Mouse (Mus musculus): ENCODE data around the gene Prickle1.

Prickle1 gene

GRCm38 (mm10) chr15:93510690-93511336 lies 84.9 kb downstream of the Prickle1 start:
- no peak for DNase-seq (ENCODE audit: low read depth, low spot score)

DNA sequence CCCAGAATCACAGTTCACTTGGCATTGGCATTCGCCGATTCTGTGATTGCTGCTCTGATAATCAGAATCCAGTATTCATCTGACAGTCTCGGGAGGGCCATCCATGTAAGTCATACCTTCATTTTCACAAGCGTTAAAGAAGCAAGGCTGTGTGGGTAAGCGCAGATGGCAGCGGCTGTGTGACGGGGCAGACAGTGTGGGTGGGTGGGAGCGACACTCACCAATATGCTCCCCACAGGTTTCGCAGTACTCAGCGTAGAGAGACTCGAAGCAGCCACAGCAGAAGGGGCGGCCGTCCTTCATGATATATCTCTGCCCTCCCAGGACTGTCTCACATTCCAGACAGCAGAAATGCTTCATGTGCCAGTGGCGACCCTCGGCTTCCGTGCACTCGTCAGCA lies 90.9 kb downstream of the Prickle1 start:
- no peak for DNase-seq (ENCODE audit: low read depth, low spot score)

DNA sequence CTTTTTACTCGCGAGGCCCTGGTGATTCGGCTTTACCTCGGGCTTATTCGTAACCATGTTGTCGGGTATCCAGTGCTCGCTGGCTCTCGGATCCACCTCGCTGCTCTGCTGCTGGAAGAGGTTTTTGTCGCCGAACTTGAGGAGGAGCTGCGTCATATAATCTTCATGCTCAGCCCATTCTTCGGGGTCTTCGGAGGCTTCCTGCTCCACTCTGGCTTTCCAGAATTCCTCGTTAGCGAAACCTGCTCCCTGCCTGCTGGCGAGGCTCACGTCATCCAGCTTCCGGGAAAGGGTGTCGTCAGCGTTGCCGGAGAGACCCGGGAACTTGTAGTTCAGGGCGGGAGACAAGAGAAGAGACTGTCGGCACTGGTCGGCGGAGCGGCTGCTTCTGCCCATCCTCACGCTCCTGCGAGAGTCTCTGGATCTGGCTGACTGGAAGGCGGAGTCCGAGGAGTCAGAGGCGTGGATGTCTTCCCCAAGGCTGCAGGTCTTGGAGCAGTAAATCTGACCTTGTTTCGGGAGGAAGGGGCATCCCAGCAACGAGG lies 92.4 kb downstream of the Prickle1 start:
- no peak for DNase-seq (ENCODE audit: low read depth, low spot score)

- DNase-seq (ENCODE audit: low read depth, low spot score), result no peak
These were observed 93.0 kb downstream of the Prickle1 start for GRCm38 (mm10) chr15:93502703-93503102.

DNA sequence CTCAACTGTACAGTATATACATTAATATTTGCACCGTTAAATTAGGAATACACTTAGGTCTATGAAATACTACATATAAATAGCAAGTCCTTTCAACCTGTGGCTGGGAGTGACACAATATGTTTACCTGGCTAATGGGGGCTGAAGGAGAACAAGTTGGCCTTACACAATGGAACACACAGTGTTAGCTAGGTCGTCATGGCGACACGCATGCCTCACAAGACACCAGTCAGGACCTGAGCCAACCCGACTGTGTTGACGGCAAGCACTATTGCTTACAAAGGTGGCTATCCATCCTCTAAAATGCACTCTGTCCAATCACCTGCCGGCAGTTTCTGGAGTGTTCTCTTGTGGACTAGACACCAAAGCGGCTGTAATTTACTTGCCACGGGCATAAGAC lies 95.8 kb downstream of the Prickle1 start:
- no peak for DNase-seq (ENCODE audit: low read depth, low spot score)

DNA sequence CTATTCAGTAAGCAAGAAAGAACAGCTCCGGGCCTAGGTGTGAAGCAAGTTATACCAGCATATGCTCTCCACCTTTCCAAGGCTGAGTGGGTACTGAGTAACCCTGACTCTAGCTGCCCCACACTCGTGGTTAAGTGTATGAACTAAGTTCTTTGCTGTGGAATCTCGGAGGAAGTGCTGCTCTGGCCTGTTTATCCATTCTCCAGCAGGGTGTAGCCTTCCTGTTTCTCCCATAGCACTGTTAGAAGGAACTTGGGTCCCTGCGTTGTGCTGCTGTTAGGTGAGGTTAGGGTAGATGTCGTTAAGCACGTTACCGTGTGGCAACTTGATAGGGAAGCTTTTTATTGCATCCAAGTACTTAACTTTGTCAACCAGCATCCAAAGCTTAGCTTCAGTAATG lies 101.0 kb downstream of the Prickle1 start:
- no peak for DNase-seq (ENCODE audit: low read depth, low spot score)

GRCm38 (mm10) chr15:93489597-93489996 lies 106.1 kb downstream of the Prickle1 start:
- DNase-seq (ENCODE audit: low read depth, low spot score), result no peak

DNA sequence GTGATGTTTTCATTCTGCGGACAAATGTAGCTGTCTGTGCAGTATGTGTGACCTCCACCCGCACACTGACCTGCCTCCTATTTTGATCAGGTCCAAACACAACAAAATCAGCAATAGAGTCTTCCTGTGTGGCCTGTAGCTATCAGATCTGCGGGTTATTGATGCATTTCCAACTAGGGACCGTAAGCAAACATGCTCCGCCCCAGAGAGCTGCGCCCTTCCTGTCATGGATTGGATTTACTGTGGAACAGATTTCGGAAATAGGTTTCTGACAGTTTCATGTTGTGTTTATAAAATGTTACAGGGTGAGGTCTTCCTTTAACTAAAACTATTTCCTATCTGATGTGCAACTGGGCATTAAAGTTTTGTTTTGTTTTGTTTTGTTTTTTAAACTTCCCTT lies 109.6 kb downstream of the Prickle1 start:
- no peak for DNase-seq (ENCODE audit: low read depth, low spot score)

- DNase-seq (ENCODE audit: low read depth, low spot score), result no peak
These were observed 110.4 kb downstream of the Prickle1 start for GRCm38 (mm10) chr15:93485252-93485651.

- no peak for DNase-seq (ENCODE audit: low read depth, low spot score)
These were observed 111.4 kb downstream of the Prickle1 start for GRCm38 (mm10) chr15:93484261-93484710.

DNA sequence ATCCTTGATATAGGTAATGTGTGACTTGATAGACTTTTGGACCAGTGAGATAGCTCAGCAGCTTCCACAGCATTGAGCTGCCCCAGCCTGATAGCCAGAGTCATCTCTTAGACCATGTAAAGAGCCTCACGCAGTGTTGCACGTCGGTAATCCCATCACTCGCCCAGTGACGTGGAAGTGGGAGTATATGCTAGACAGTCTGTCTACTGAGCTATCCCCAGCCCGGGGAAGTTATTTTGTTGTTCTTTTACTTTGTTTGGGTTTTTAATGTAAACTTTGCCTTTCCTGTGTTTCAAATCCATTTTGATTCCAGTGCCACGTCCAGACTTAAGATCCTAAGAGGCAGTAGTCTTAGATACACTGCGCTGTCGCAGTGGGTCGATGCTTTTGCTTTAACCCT lies 114.6 kb downstream of the Prickle1 start:
- no peak for DNase-seq (ENCODE audit: low read depth, low spot score)

DNA sequence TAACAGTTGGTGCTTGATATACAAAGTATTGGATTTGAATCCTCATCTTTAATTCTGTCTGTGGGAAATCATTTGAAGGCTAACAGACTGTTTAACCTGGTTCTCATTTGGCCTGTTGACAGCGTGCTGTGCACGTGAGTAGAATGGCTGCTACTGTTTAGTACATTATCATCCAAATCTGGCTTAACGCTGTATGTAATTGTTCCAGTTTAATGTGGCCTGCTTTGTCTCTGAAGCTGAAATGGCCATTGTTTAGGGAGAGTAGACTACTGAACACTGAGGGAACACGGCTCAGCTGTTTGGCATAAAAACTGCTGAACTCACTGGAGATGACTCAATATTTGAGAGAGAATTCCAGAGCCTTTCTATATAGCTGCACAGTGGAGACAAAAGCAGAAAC lies 116.2 kb downstream of the Prickle1 start:
- peak; percentile 10 for DNase-seq (ENCODE audit: low read depth, low spot score)

- no peak for DNase-seq (ENCODE audit: low read depth, low spot score)
These were observed 117.0 kb downstream of the Prickle1 start for GRCm38 (mm10) chr15:93478676-93479075.

DNA sequence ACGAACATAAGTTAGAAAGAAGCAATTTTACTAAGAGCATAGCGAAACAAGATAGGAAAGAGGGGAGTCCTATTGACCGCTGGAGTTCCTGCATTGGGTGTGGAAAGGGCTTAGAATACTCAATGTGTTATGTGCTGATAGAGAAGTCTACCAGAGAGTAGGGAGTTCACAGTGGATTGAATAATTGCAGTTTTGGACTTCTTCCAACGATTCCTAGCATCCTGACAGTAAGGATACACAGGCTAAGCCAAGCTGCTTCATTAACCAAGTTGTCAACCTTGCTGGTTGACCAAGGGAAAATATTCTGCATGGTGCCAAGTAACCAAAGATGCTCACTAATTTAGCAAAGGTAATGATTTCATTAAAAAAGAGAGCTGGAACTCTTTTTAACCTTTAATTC lies 118.0 kb downstream of the Prickle1 start:
- no peak for DNase-seq (ENCODE audit: low read depth, low spot score)

GRCm38 (mm10) chr15:93475688-93476087 lies 120.0 kb downstream of the Prickle1 start:
- DNase-seq (ENCODE audit: low read depth, low spot score), result no peak

GRCm38 (mm10) chr15:93474277-93474676 lies 121.4 kb downstream of the Prickle1 start:
- DNase-seq (ENCODE audit: low read depth, low spot score), result no peak

- DNase-seq (ENCODE audit: low read depth, low spot score), result no peak
These were observed 123.6 kb downstream of the Prickle1 start for GRCm38 (mm10) chr15:93472089-93472488.

GRCm38 (mm10) chr15:93471651-93472050 lies 124.0 kb downstream of the Prickle1 start:
- DNase-seq (ENCODE audit: low read depth, low spot score), result no peak

GRCm38 (mm10) chr15:93461066-93461465 lies 134.6 kb downstream of the Prickle1 start:
- DNase-seq (ENCODE audit: low read depth, low spot score), result no peak

DNA sequence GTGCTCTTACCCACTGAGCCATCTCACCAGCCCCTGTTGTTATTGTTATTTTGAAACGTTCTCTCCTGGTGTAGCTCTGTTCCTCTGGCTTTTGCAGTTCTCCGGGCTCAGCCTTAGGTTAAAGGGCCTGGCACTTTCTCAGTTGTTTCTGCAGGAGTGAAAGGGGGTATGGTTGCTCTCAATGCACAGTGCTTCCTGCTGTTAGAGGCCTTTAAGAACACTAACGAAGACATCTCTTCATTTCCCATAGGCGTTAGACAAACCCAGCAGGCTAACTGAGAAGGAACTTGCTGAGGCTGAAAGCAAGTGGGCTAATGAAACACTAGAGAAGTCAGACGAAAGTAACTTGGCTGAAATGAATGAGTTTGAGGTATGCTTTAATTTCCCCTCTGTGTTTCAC lies 136.3 kb downstream of the Prickle1 start:
- DNase-seq (ENCODE audit: low read depth, low spot score), result no peak

GRCm38 (mm10) chr15:93456005-93456404 lies 139.7 kb downstream of the Prickle1 start:
- DNase-seq (ENCODE audit: low read depth, low spot score), result no peak

GRCm38 (mm10) chr15:93453296-93453695 lies 142.4 kb downstream of the Prickle1 start:
- DNase-seq (ENCODE audit: low read depth, low spot score), result no peak
